Mouse (Mus musculus): Measurements from ENCODE around the gene Ythdf1. TPM values are rescaled to one million over a fixed set of nuclear protein-coding genes. Genes with fewer than 3 reads are reported as not detected.

Gene Ythdf1
- 10 to 100 TPM; 50.1 to 54.1 (median 52.4) TPM for total RNA-seq (2022)

GRCm38 (mm10) chr2:180920810-180921400 is at the start of gene Ythdf1:
Gene Ythdf1 (minus strand): TSS chr2:180920949.
- peak; percentile 92 to 93 for DNase-seq (ENCODE audit: low spot score in 2 of 2)

DNA sequence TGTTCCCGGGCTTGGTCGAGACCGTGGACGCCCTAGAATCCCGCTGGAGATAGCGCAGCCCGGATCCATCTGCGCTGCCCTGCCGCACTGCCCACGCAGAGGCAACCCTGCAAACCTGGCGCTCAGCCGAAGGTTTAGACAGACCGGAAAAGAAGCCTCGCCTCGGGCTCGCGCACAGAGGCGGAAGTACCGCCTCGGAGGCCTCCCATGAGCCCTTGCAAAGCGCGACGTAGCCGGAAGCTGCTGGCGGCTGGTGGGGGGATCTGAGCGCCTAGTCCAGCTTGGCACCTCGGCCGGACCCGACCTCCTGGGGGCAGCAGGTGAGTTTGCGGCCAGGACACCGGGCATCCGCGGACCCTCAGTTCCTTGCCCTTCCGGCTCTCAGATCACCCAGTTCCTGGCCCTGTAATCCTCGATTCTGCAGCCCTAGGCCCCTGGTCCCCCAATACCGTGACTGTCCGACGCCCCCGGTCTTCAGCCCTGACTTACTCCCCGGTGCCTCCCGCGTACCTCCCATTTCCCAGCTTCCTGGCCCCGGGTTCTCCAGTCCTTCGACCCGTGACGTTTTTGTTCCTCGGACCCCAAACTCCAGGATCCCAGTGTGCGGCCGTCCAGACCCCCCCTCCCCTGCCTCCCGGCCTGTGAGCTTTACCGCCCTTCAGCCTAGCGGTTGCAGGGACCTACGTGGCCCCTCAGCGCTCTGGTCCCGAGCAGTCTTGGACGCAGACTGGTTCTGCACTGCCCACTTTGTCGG is 46.4 kb upstream of the Ythdf1 start, which contains the start of gene Arfgap1:
Gene Arfgap1, plus strand, starts transcription at position 216 of the 754 bp plus-strand sequence.
- DNase-seq (ENCODE audit: low spot score in 2 of 2) = peak; percentile 82 to 91

- DNase-seq (ENCODE audit: low spot score in 2 of 2) = no peak
Measured at GRCm38 (mm10) chr2:180966092-180966882, 45.5 kb upstream of the Ythdf1 start.

DNA sequence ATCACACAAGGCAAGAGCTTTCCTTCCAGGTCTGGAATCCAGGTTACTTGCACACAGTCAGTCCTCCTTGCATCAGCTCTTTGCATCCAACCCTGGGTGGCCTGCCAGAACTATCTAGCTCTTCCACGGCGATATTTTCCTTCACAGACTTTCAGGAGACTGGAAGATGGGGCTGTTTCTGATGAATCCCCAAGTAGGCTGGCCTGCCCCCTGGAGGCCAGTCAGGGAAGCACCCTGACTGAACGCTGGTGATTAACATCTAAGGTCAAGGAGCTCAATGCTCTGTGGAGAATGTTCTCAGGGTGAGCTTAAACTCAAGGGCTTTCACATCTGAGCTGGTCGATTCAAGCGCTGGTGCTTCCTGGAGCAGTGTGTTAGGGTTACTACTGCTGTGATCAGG is 43.2 kb upstream of the Ythdf1 start:
- DNase-seq (ENCODE audit: low spot score in 2 of 2) = peak; percentile 44 to 77

DNA sequence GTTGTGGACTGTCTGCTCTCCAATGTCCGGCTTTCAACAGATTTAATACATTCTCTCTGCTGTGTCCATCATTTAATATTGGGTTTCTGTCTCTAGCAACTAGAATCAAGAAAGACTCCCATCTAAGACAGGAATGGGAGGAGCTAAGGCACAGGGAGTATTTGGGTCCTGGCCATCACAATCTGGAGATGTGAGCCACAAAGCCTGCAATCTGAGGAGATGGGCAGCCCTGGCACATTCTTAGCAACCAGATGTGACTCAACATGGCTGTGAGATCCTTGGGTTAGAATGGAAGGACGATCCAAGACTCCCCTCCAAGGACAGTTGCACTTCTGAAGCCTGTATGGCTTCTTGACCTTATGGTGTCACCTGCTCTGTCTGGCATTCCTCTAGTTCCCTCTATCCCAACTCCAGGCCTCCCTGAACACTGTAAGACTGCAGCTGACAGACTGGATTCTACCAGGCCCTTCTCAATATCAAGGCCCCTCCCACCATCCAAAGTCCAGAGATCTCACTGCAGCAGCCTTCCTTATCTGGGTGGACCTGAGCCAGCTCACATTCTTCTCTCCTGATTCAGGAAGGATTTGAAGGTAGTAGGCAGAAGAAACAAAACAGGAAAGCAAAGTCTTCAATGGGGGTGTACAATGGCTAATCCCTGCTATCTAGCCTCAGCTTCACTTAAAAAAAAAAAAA is 42.0 kb upstream of the Ythdf1 start:
- DNase-seq (ENCODE audit: low spot score in 2 of 2) = no peak

- DNase-seq (ENCODE audit: low spot score in 2 of 2) = no peak
Measured at GRCm38 (mm10) chr2:180960187-180960586, 39.4 kb upstream of the Ythdf1 start.

GRCm38 (mm10) chr2:180959605-180960004 is 38.9 kb upstream of the Ythdf1 start:
- DNase-seq (ENCODE audit: low spot score in 2 of 2) = no peak

DNA sequence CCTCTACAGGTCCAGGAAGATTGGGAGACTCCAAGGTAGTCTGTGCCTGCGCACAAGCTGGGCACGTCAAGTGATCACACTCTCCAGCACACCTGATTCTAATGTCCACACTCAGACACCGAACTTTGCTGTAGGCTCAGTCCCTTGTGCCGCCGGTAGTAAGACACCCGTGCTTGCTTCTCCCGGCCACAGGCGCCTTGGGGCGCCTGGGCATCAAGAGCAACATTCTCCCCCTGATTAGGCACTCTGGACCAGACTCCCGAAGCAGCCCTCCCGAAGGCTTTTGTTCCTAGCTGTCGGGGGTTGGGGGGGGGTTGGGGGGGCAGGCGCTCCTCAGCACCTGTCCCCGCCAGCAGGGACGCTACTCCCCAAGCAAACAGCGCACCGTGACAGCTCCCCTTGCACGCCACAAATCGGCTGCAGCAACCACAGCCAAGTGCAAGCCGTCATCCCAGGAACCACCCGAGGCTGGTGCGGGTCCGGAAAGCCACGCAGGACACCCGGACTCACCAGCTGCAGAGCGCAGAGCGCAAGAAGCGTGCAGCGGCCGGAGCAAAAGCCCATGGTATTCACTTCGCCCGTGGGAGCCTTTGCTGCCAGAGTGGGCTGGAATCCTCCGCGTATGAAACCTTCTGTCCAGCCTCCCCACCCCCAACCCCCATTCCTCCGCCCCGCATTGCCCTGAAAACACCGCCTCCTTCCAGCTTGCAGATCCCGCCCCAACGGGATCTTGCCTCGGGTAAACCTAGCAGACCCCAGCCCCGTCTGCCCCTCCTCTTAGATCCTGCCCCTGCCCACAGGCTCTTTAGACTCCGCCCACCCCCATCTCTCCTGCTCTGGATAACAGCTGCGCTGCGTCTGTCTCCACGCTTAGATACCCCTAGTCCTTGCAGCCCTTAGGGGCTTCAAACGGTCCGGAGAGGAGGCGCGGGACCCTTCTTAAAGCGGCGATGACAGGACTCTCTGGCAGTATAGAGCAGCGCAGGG is 33.6 kb upstream of the Ythdf1 start, which contains the start of gene Nkain4:
Gene Nkain4, minus strand, starts transcription at position 639 of the 987 bp plus-strand sequence.
- peak; percentile 28 to 46 for DNase-seq (ENCODE audit: low spot score in 2 of 2)

- DNase-seq (ENCODE audit: low spot score in 2 of 2) = no peak
Measured at GRCm38 (mm10) chr2:180953638-180954037, 32.9 kb upstream of the Ythdf1 start.

DNA sequence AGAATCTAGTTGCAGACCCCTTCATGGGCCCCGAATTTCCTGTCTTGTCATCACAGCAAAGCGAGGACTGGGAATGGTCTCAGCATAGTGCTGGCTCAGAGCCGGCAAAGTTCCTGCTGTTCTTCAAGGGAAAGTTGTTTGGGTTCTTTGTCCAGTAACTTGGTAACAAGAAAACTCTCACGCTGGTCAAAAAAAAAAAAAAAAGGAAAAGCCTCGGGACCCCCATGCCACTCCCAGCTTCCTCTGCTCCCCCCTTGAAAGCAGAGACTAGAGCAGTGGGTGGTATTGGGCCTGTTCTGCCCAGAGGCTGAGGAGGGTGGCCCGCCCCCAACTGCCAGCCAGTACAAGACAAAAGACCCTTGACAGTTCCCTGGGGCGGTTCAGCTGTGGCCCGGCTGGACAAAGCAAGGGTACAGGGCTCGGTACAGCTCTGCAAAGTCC is 32.0 kb upstream of the Ythdf1 start:
- DNase-seq (ENCODE audit: low spot score in 2 of 2) = peak in 1 of 2 experiments; percentile 38

DNA sequence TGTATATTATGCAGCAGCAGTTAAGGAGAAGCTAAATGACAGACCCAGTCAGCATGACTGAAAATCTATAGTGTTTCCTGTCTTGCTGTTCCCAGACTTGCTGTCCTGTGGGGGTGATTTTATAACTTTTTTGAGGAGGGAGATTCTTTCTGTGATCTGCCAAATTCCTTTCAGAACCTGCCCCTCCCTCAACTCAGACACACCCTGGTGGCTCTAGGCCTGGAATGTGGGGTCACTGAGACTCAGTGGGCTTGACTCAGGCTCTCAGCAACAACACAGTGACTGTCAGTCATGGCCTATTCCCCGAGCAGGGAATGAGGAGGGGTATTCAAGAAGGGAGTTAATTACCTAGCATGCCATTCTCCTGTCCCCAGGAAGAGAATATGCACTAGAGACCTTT is 29.2 kb upstream of the Ythdf1 start:
- DNase-seq (ENCODE audit: low spot score in 2 of 2) = no peak

DNA sequence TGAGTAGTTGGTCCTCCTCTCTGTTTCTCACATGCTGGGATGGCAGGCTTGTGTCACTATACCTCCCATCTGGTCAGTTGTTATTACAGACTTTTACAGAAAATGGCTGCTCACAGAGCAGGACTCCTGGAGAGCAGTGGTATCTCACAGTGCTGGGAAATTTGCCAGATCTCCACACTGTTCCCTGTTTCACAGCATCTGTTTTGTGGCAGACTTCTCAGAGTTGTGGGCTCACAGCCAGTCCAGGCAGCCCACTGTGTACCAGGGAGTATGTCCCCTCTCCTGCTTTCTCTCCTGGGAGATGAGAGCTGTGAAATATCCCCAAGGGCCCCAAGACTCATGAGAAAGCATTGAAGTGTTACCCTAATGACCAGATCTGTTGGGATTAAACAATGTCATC is 21.1 kb upstream of the Ythdf1 start:
- DNase-seq (ENCODE audit: low spot score in 2 of 2) = no peak

GRCm38 (mm10) chr2:180940187-180940586 is 19.4 kb upstream of the Ythdf1 start:
- no peak for DNase-seq (ENCODE audit: low spot score in 2 of 2)

DNA sequence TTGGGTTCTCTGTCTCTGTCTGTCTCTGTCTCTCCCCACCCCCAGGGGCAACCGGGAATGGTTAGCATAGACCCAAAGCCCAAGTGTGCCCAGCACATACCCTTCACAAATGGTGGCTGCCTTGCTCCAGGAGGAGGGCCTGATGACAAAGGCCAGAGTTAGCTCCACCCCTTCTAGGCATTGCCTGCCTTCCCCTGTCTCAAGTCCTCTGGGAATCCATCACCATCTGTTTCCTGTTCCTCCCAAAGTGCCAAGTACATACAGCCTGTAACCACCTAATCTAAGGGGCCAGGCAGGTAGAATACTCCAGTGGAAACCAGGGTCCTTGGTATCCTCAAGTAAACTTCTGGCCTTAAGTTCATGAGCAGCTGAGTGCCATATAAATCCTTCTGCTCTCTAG is 11.7 kb upstream of the Ythdf1 start:
- no peak for DNase-seq (ENCODE audit: low spot score in 2 of 2)

DNA sequence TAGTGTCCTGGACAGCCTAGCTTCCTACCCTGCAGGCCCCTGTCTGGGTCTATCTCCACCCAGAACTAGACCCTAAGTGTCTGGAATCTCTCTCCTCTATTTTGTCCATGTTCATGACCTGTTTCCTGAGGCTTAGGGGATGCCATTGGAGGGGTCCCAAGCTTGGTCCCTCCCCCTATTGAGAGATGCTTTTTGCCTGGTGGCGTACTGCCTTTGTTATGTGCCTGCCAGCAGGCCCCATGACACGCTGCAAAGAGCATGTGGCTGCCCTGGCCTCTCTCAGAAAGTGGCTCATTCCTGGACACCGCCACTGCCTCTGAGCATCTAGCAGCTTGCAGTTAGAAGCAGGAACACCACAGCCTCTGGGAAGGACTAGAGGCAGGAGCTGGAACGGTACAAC is 8.0 kb upstream of the Ythdf1 start, which contains the start of gene Birc7:
Gene Birc7, plus strand, starts transcription at position 301 of the 400 bp plus-strand sequence.
- DNase-seq (ENCODE audit: low spot score in 2 of 2) = no peak

- peak; percentile 39 to 71 for DNase-seq (ENCODE audit: low spot score in 2 of 2)
Measured at GRCm38 (mm10) chr2:180925176-180925575, 4.4 kb upstream of the Ythdf1 start.

DNA sequence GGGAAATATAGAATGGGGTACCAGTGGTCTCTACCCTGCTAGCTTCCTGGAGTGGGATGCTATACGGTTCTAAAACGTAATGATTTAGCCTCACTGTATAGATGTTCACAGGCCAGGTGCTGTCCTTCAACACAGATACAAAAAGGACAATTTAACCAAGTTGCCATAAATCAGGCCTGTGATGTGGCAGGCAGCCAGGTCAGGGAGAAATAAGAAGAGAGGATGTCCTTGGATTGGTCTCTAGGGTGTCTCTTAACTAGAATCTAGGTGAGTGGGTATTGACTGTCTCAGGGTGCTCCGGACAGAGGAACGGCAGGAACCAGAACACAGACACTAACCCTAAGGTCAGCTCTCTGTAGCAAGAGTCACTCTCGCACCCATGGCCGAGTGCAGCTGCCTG is 2.0 kb upstream of the Ythdf1 start:
- DNase-seq (ENCODE audit: low spot score in 2 of 2) = no peak

- no peak for DNase-seq (ENCODE audit: low spot score in 2 of 2)
Measured at GRCm38 (mm10) chr2:180919913-180920809, 588 bp downstream of the Ythdf1 start.

GRCm38 (mm10) chr2:180915886-180916433 is 4.8 kb downstream of the Ythdf1 start:
- DNase-seq (ENCODE audit: low spot score in 2 of 2) = no peak
